Mouse (Mus musculus) naive thymus-derived CD4-positive, alpha-beta T cell, adult 2 months (primary cell): ENCODE data around the gene Cars.
"Not testable (repeated sequence)": the region's sequence is repeated elsewhere in the genome, so short reads cannot be mapped to it uniquely, and the experiment has no call there.

Source experiments
- DNase-seq: peaks from one replicate; pipeline ENCODE4 v3.0.0-alpha.2; 2011; ENCODE audit warnings: low read depth

Cars gene

DNA sequence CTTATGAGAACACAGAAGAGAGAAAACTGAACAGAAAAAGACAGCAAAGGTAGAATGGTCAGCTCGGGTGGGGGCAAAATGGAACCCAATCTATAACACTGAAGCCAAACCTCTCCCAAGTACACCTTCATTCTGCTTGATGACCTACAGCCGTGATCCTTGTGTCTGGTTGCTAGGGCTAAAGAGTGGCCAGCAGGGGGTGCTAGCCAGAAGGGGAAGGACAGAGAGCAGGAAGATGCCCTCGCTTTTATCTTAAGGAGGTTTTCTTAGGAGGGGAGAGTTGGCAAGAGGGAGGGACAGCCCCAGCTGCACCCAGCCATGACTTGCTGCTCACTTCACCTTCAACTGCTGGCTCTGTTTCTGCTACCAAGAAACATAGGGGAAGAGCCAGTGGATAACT is 15.9 kb downstream of the Cars start:
- peak; percentile 87 for DNase-seq

DNA sequence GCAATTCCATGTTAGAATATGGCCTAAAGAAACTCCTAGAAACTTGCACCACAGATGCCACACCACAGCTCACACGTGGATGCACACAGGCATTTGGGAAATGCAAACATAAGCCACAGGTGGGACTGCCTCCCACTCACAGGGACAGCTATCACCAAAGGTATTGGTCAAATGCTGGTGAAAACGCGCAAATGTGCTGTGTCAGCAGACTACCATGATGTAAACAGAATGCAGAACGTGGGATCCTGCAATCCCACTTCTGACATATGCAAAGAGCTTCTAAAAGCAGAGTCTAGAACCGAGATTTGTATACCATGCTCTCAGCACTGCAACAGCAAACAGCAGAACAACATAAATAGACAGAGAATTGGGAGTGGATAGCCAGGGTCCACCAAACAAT is 16.9 kb downstream of the Cars start:
- DNase-seq = no peak

DNA sequence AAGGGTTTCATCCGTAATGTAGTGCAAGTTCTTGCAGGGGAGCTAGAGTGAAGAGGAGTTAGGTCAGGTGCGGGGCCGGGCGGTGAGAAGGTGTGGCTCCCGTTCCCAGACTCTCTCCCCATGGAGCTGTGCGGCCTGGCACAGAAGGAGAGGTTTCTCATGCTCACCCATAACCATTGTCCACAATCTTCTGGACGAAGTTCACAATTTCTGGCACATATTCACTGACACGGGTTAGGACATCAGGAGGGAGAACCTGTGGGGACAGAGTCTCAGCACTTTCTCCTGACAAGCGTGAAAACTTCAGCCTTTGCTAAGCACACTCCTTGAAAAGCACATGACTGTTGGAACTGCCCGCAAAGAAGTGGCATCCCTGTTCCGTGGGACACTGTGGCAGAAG is 24.1 kb downstream of the Cars start:
- DNase-seq = no peak

- no peak for DNase-seq
Measured at GRCm38 (mm10) chr7:143565648-143566039, 34.2 kb downstream of the Cars start.

DNA sequence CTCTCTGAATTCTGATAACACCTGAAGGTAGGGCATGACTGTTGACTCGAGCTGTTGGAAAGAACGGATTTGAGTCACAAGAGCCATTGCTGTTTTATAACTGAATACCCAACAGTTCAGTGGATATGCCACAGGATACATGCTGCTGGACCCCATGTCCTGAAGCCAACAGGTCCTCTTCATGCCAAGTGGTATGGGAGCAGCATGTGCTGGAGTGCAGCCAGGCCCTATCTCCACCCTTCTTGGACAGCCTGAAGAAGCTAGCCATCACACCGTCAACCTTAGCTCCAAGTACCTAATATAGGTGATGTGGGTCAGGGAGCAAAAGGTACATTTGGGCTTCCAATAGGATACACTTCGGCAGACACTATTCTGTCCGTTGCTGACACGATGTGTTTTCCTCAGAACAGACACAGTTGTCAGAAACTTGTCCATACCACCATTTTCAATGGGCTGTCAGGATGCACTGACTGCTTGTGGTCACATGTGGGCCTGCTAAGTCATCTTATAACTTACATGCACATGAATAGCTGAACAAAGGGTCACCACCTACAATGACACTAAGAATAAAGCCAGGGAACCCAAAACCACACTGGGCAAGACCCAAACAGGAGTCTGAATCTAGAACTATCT is 34.8 kb downstream of the Cars start:
- no peak for DNase-seq

DNA sequence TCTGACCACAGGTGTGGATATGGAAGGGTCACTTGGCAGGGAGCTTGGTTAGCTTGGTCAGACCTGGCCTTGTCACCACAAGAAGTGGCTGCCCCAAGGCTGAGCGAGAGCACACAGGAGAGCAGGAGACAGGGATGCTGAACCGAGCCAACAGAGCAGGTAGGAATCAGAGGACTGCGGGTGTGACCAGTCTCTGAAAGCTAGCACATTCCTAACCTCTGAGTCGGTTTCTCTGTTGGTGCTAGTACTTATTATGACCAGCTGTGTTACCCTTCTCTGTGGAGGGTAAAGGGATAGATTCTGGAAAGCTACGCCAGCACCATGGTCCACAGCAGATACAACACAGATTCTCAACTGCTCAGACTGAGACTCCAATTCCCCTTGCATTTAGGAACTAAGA is 36.1 kb downstream of the Cars start:
- DNase-seq = no peak

- DNase-seq = no peak
Measured at GRCm38 (mm10) chr7:143557616-143558015, 42.3 kb downstream of the Cars start.

DNA sequence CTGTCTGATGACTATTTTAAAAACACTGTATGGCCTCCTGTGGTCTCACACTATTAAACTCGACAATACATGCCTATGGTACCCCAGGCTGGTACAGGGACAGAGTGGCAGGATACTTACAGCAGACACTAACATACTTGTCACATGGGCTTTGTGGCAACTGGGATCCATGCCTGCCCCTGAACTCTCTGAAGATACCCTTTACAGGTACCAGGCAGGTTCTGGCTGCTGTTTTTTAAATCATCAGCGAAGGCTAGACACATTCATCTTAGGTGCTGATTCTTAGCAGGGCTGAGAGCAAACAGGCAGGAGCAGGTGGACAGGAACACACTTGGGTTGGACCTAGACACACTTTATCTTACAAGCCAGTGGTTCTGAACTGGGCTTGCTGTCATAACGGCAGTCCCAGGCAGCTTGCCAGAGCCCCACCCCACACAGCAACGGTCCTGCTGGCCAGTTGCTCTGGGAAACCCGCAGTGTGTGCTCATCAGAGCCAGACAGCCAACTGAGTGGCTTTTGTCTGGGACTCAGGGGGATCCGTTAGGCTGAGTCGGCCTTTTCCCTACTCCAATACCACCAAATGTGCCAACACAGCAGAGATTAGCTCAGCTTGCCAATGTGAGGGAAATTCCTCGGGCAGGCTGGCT is 42.8 kb downstream of the Cars start:
- no peak for DNase-seq

DNA sequence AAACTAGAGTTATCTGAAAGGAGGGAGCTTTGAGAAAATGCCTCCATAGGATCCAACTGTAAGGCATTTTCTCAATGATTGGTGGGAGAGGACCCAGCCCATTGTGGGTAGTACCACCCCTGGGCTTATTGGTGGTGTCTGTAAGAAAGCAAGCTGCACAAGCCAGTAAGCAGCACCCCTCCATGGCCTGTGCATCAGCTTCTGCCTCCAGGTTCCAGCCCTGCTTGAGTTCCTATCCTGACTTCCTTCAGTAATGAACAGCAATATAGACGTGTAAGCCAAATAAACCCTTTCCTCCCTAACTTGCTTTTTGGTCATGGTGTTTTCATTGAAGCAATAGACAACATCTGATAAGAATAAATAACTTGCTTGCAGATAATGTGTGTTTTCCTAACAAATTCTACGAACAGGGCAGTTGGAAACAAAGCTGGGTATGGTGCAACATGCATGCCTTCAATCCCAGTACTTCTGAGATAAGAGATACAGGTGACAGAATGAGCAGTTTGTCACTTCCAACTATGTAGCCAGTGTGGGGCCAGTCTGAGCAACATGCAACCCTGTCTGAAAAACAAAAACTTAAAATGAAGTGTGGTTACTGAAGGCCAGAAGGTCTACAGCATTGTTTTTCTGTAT is 50.2 kb downstream of the Cars start:
- DNase-seq = no peak

DNA sequence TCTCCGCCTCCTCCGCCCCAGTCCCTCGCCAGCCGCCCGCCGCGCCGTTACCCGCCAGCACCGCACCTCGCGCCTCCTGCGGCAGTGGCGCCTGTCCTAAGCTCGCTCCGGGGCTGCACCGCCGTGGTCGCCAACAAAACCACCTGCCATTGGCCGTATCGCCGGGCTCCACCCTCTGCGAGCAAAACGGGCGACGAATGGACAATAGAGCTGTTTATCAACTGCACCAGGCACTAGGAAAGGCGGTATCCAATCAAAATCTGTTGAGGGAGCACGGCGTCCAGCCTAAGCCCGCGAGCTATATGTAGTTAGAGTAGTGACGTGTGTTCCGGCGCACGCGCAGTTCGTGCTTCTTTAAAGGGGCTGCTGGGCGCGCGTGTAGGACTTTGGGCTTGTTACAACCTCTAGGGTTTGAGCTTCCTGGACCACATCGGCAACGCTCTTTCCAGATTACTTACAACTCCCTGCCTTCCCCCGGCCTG is 50.9 kb downstream of the Cars start, which contains the start of gene Nap1l4:
Nap1l4 (minus strand) TSS at position 131 of the 482 bp plus-strand sequence.
- DNase-seq = peak; percentile 99

GRCm38 (mm10) chr7:143548231-143548961 is 51.5 kb downstream of the Cars start:
- DNase-seq = peak; percentile 90

GRCm38 (mm10) chr7:143546554-143546953 is 53.3 kb downstream of the Cars start:
- peak; percentile 64 for DNase-seq

DNA sequence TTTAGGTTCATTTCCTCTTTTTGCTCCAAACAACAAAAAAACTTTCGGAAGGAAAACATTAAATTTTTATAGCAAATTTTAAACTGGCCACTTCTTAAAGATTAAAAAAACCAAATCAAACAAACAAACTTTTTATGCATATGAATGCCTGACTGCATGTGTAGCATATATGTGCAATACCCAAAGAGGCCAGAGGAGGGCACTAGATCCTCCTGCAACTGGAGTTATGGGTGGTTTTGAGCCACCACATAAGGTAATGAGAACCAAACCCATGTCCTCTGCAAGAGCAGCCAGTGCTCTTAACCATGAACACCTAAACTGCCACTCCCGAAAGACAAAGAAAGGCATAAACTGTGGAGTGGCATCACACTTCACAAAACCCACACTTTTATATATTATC is 55.5 kb downstream of the Cars start:
- peak; percentile 79 for DNase-seq

DNA sequence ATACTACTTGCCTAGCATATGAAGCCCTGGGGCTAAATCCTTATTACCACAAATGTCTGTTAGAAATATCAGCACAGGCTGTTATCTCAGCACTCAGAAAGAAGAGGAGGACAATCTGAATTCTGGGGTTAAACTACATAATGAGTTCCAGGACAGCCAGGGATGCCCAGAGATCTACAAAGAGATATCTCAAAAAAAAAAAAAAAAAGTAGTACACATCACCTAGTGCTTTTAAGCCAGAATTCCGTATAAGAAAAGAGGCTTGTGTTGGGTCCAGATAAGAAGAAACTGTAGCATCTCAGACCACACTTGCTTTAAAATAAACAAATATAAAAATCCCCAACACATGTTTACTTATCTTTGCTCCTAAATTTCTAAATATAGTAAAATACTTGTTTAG is 61.2 kb downstream of the Cars start:
- DNase-seq = no peak

- not testable (repeated sequence) for DNase-seq
Measured at GRCm38 (mm10) chr7:143538229-143538628, 61.7 kb downstream of the Cars start.

DNA sequence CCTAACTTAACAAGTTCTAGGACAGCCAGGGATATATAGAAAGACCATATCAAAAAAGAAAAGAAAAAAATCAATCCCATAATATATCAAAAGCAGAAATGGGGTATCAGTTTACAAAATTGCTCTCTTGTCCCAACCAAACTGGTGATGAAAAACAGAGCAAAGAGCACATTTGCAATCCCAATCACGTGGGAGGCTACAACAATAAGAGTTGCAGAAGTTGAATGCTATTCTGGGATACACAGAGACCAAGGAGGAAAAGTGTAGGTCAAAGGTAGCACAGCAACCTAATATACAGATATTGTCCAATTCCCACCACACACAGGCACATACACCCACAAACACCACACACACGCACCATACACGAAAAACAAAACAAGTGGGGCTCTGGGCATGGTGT is 63.6 kb downstream of the Cars start:
- no peak for DNase-seq

DNA sequence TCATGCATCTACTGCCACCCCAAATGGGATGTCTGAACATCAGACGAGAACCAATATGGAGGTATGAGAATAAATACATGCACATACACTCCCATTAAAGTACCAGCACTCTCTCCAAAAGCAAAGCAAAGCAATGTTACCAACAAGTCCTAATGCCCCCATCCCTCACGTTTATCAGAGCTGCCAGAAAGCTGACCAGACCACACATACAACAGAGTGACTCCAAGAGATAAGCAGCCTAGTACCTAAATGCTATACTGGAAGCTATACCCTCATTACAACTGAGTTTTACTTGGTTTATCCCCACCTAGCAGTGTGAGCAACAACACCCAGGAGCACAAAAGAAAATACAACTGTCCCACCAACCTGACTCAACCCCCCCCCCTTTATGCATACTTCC is 66.6 kb downstream of the Cars start:
- DNase-seq = no peak

GRCm38 (mm10) chr7:143532410-143532809 is 67.5 kb downstream of the Cars start:
- DNase-seq = no peak

GRCm38 (mm10) chr7:143519333-143519732 is 80.6 kb downstream of the Cars start:
- no peak for DNase-seq

- no peak for DNase-seq
Measured at GRCm38 (mm10) chr7:143514416-143514768, 85.5 kb downstream of the Cars start.

DNA sequence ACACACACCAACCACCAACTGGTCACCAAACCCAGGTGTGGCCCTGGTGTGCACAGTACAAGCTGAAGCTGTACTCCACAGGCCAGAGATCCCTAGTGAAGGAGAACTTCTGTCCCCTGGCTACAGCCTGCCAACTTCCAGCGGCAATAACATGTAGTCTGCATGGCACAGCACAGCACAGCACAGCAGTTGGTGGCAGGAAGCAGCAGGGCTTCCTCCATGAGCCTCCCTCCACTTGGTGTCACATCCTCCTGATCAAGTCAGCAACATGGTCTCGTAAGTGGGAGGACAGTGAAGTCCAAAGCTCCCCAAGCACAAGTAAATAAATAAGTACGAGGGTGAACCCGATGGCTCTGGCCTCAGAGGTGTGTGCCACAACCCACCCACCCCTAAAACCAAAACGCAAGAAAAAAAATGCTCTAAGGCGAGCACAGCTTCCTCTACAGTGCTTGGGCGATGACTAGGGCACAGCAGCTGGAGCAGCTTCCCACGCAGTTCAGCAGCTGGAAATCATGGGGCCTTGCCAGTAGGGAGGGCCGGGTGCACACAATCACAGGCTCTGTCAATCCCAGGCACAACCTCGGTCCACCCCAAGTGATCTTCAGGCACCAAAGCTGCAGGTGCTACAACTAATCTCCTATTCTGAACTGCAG is 86.0 kb downstream of the Cars start:
- no peak for DNase-seq

GRCm38 (mm10) chr7:143511335-143511712 is 88.6 kb downstream of the Cars start:
- DNase-seq = no peak
